Mouse (Mus musculus) Muller cell, postnatal 12 days (primary cell): Measurements from ENCODE around the gene Gm20883.
"Not testable (repeated sequence)": the region's sequence is repeated elsewhere in the genome, so short reads cannot be mapped to it uniquely, and the experiment has no call there.

Experiments used
- DNase-seq: peaks from one replicate; pipeline ENCODE4 v3.0.0-alpha.2; 2015; ENCODE audit errors: inconsistent ontology term

Gm20883 gene

GRCm38 (mm10) chrY:50607951-50608350 is at the start of gene Gm20883:
TSS of gene Gm20883 (plus strand) at chrY:50608251.
- not testable (repeated sequence) for DNase-seq
